Mouse (Mus musculus): ENCODE data around the gene Tfr2. TPM values are rescaled to one million over a fixed set of nuclear protein-coding genes. Genes with fewer than 3 reads are reported as not detected.

Gene Tfr2
- polyA plus RNA-seq, 1 experiment, result 0.68 TPM

- no peak for TF ChIP-seq CTCF (IDR thresholded peaks at IDR 0.05; ENCODE audit: borderline replicate concordance, insufficient read depth, low read length)
- no peak for TF ChIP-seq POLR2A (IDR thresholded peaks at IDR 0.05; ENCODE audit: low read depth, low read length)
- Histone ChIP-seq H3K4me3 (ENCODE audit: insufficient read depth, low read length) (no peak overlapping the region), H3K4me1 (ENCODE audit: control insufficient read depth, insufficient read depth, low read length) (no peaks in the 10 kb centered on the region), H3K27ac (ENCODE audit: insufficient read depth, low read length) (no peak overlapping the region)
Observed at GRCm38 (mm10) chr5:137570691-137571586, 1.3 kb downstream of the Tfr2 start.

- TF ChIP-seq CTCF (IDR thresholded peaks at IDR 0.05; ENCODE audit: borderline replicate concordance, insufficient read depth, low read length) (no peak), POLR2A (IDR thresholded peaks at IDR 0.05; ENCODE audit: low read depth, low read length) (no peak)
- H3K27ac ChIP-seq (ENCODE audit: insufficient read depth, low read length), result no peak overlapping the region
- H3K4me1 ChIP-seq (ENCODE audit: control insufficient read depth, insufficient read depth, low read length), result no peaks in the 10 kb centered on the region
- no peak overlapping the region for H3K4me3 ChIP-seq (ENCODE audit: insufficient read depth, low read length)
Observed at GRCm38 (mm10) chr5:137574470-137574901, 4.8 kb downstream of the Tfr2 start.

GRCm38 (mm10) chr5:137580246-137580645, 10.6 kb downstream of the Tfr2 start:
- TF ChIP-seq CTCF (IDR thresholded peaks at IDR 0.05; ENCODE audit: borderline replicate concordance, insufficient read depth, low read length) (no peak), POLR2A (IDR thresholded peaks at IDR 0.05; ENCODE audit: low read depth, low read length) (no peak)
- Histone ChIP-seq H3K4me3 (ENCODE audit: insufficient read depth, low read length) (no peak overlapping the region), H3K4me1 (ENCODE audit: control insufficient read depth, insufficient read depth, low read length) (no peaks in the 10 kb centered on the region), H3K27ac (ENCODE audit: insufficient read depth, low read length) (no peak overlapping the region)

DNA sequence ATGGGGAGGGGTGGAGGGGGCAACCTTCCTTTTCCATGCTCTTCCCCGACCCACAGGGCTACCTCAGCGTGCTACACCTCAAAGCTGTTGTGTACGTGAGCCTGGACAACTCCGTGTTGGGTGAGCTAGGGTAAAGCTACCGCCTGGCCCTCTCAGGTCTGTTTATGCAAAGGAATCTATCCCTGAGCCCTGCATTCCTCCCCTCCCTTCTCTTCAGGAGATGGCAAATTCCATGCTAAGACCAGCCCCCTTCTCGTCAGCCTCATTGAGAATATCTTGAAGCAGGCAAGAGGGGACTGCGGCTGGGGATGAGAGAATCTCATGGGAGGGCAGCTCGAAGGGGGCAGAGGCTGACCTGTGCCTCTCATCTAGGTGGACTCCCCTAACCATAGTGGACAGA, 13.1 kb downstream of the Tfr2 start:
- H3K27ac ChIP-seq (ENCODE audit: insufficient read depth, low read length), result no peak overlapping the region
- TF ChIP-seq POLR2A (IDR thresholded peaks at IDR 0.05; ENCODE audit: low read depth, low read length), result no peak
- TF ChIP-seq CTCF (IDR thresholded peaks at IDR 0.05; ENCODE audit: borderline replicate concordance, insufficient read depth, low read length), result no peak
- H3K4me1 ChIP-seq (ENCODE audit: control insufficient read depth, insufficient read depth, low read length), result no peaks in the 10 kb centered on the region
- no peak overlapping the region for H3K4me3 ChIP-seq (ENCODE audit: insufficient read depth, low read length)

- Histone ChIP-seq H3K4me1 (ENCODE audit: control insufficient read depth, insufficient read depth, low read length) (no peaks in the 10 kb centered on the region), H3K4me3 (ENCODE audit: insufficient read depth, low read length) (no peak overlapping the region), H3K27ac (ENCODE audit: insufficient read depth, low read length) (no peak overlapping the region)
- TF ChIP-seq POLR2A (IDR thresholded peaks at IDR 0.05; ENCODE audit: low read depth, low read length), result peak; percentile 37
- no peak for TF ChIP-seq CTCF (IDR thresholded peaks at IDR 0.05; ENCODE audit: borderline replicate concordance, insufficient read depth, low read length)
Observed at GRCm38 (mm10) chr5:137583670-137584169, 14.1 kb downstream of the Tfr2 start.

GRCm38 (mm10) chr5:137584976-137585375, 15.3 kb downstream of the Tfr2 start:
- TF ChIP-seq POLR2A (IDR thresholded peaks at IDR 0.05; ENCODE audit: low read depth, low read length) (no peak), CTCF (IDR thresholded peaks at IDR 0.05; ENCODE audit: borderline replicate concordance, insufficient read depth, low read length) (0 out of 2 replicates have a peak, but pooled peaks have one; percentile 6)
- no peaks in the 10 kb centered on the region for H3K4me1 ChIP-seq (ENCODE audit: control insufficient read depth, insufficient read depth, low read length)
- H3K4me3 ChIP-seq (ENCODE audit: insufficient read depth, low read length), result no peak overlapping the region
- H3K27ac ChIP-seq (ENCODE audit: insufficient read depth, low read length), result no peak overlapping the region

- no peak for TF ChIP-seq CTCF (IDR thresholded peaks at IDR 0.05; ENCODE audit: borderline replicate concordance, insufficient read depth, low read length)
- TF ChIP-seq POLR2A (IDR thresholded peaks at IDR 0.05; ENCODE audit: low read depth, low read length), result no peak
- no peak overlapping the region for H3K27ac ChIP-seq (ENCODE audit: insufficient read depth, low read length)
- H3K4me3 ChIP-seq (ENCODE audit: insufficient read depth, low read length), result no peak overlapping the region
- H3K4me1 ChIP-seq (ENCODE audit: control insufficient read depth, insufficient read depth, low read length), result no peaks in the 10 kb centered on the region
Observed at GRCm38 (mm10) chr5:137590507-137590906, 20.9 kb downstream of the Tfr2 start.

DNA sequence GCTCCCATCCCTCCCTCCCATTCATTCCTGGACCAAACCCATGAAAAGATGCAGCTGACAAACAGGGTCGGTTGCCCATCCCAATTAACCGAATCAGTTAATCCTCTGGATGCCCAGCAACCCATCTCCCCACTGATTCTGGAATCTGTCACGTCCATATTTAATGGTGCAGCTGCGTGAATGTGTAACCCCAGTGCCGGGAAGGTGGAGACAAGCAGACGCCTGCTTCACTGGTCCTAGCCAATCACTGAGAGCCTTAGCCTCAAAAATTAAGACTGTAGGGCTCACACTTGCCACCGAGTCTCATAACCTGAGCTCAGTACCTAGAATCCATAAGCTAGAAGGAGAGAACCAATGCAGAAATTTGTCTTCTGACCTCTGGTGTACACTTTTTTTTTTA, 26.3 kb downstream of the Tfr2 start:
- Histone ChIP-seq H3K4me3 (ENCODE audit: insufficient read depth, low read length) (no peak overlapping the region), H3K27ac (ENCODE audit: insufficient read depth, low read length) (no peak overlapping the region), H3K4me1 (ENCODE audit: control insufficient read depth, insufficient read depth, low read length) (0 out of 2 replicates have a peak, but pooled peaks cover 3% of the 10 kb centered on the region)
- TF ChIP-seq POLR2A (IDR thresholded peaks at IDR 0.05; ENCODE audit: low read depth, low read length), result no peak
- TF ChIP-seq CTCF (IDR thresholded peaks at IDR 0.05; ENCODE audit: borderline replicate concordance, insufficient read depth, low read length), result no peak

DNA sequence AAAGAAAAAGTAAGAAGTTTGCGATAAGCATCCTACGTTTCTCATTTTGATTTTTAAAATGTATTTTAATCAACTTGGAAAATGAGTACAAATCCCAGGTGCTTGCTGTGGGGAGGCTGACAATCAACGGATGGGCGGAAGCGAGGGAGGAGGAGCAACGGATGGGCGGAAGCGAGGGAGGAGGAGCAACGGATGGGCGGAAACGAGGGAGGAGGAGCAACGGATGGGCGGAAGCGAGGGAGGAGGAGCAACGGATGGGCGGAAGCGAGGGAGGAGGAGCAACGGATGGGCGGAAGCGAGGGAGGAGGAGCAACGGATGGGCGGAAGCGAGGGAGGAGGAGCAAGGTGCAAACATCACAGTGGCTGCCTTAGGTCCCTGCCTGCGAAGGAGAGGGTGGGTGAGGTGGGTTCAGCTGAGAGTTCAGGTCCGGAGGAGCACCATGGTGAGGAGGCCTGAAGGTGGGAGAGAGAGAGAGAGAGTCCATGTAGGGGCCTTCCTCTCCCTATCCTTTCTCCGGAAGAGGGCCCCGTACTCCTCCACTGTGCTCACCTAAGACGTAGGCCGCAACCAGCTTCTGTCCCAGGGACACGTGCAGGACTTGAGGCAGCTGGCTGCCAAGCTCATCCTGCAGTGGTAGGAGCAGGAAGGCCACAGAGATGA, 27.1 kb downstream of the Tfr2 start:
- Histone ChIP-seq H3K4me3 (ENCODE audit: insufficient read depth, low read length) (no peak overlapping the region), H3K27ac (ENCODE audit: insufficient read depth, low read length) (no peak overlapping the region), H3K4me1 (ENCODE audit: control insufficient read depth, insufficient read depth, low read length) (0 out of 2 replicates have a peak, but pooled peaks cover 3% of the 10 kb centered on the region)

More for the DNA sequence above, 27.1 kb downstream of the Tfr2 start:
- no peak for TF ChIP-seq POLR2A (IDR thresholded peaks at IDR 0.05; ENCODE audit: low read depth, low read length)
- TF ChIP-seq CTCF (IDR thresholded peaks at IDR 0.05; ENCODE audit: borderline replicate concordance, insufficient read depth, low read length), result no peak

Measured in embryonic fibroblast, embryonic 13.5 days (primary cell).